Mouse (Mus musculus): ENCODE results near the gene Ccl2.

GRCm38 (mm10) chr11:82021406-82021805 is 14.0 kb upstream of the Ccl2 start:
- no peak for TF ChIP-seq CTCF (IDR thresholded peaks at IDR 0.05; ENCODE audit: low read depth)
- TF ChIP-seq EP300 (IDR thresholded peaks at IDR 0.05; ENCODE audit: low read depth) = no peak

Measured in liver, postnatal 0 days (tissue).